Mouse (Mus musculus): ENCODE results near the gene H2-M10.1.
"Not testable (repeated sequence)": the region's sequence is repeated elsewhere in the genome, so short reads cannot be mapped to it uniquely, and the experiment has no call there.

DNA sequence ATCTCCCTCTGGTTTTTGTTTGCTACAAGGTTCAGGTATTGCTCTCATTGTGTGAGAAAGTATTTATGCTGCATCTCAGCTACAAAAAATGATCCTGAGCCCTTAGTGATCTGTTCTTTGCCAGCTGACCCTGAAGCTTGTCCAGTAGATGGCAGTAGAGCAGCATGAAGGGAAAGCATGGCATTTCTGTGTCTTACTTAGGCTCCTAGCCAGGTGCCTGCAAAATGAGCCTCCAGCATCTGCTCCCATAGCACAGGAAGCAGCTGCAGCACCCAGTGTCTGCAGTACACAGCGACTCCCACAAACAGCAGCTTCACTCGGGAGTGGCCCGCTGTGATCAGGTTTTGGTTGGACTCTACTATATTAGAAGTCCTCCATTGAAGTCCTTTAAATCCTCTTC is 17.1 kb downstream of the H2-M10.1 start:
- TF ChIP-seq CTCF (IDR thresholded peaks at IDR 0.05; ENCODE audit: insufficient read depth, low read length): peak; percentile 54
- TF ChIP-seq POLR2A (IDR thresholded peaks at IDR 0.05; ENCODE audit: borderline replicate concordance, extremely low read depth, low read depth, low read length): not testable (repeated sequence)

Measured in lung, adult 2 months (tissue).